ENCODE assay signal across 8 mouse cellular contexts in genomic region chr2:168081933-168082306, GRCm38 (mm10). TPM values are rescaled to one million over a fixed set of nuclear protein-coding genes. Genes with fewer than 3 reads are reported as not detected.
DNase-seq lines count a peak whose midpoint lies in the region; ATAC-seq and TF ChIP-seq lines count a peak whose summit lies in the region.

No protein-coding gene starts in this region.

- WGBS in embryonic facial prominence, embryonic 11.5 days: 5% methylated on average over 14 of the region's 14 CpGs
- 6% methylated on average over 14 of the region's 14 CpGs for WGBS in neural tube, embryonic 12.5 days

- ATAC-seq in embryonic facial prominence, embryonic 11.5 days (replicated peaks; ENCODE audit: insufficient number of reproducible peaks, low FRiP score, low TSS enrichment, low read depth): no peak
- no peak for ATAC-seq in neural tube, embryonic 12.5 days (ENCODE audit: low FRiP score, low read depth)

- peaks cover 7% of the 10 kb centered on the region for H3K27me3 ChIP-seq in embryonic facial prominence, embryonic 11.5 days (ENCODE audit: control insufficient read depth, insufficient read depth, low read length)
- H3K27me3 ChIP-seq in neural tube, embryonic 12.5 days (replicated peaks): peaks cover 14% of the 10 kb centered on the region

- H3K4me3 ChIP-seq in layer of hippocampus, adult 2 months: peak overlapping the region; percentile 75
- H3K4me3 ChIP-seq in embryonic facial prominence, embryonic 11.5 days (ENCODE audit: low read depth, low read length): peak overlapping the region; percentile 72
- H3K4me3 ChIP-seq in neural tube, embryonic 12.5 days: peak overlapping the region; percentile 82

- TF ChIP-seq CTCF in layer of hippocampus, adult 2 months (conservative IDR thresholded peaks at IDR 0.05): no peak

- H3K4me2 ChIP-seq in embryonic facial prominence, embryonic 11.5 days (ENCODE audit: low read depth, low read length): peak overlapping the region; percentile 94
- peak overlapping the region; percentile 98 for H3K4me2 ChIP-seq in neural tube, embryonic 12.5 days (replicated peaks)

- no peaks in the 10 kb centered on the region for H3K4me1 ChIP-seq in embryonic facial prominence, embryonic 11.5 days (ENCODE audit: control insufficient read depth, insufficient read depth, low read length)
- H3K4me1 ChIP-seq in neural tube, embryonic 12.5 days: peaks cover 17% of the 10 kb centered on the region; the same call in 1 of the 2 replicates

- peak overlapping the region; percentile 94; the same call in 1 of the 2 replicates for H3K27ac ChIP-seq in layer of hippocampus, adult 2 months
- no peak overlapping the region for H3K27ac ChIP-seq in embryonic facial prominence, embryonic 11.5 days (replicated peaks; ENCODE audit: low read depth, low read length)
- H3K27ac ChIP-seq in neural tube, embryonic 12.5 days: no peak overlapping the region

- H3K9ac ChIP-seq in embryonic facial prominence, embryonic 11.5 days (replicated peaks; ENCODE audit: low read length): peak overlapping the region; percentile 61
- peak overlapping the region; percentile 87 for H3K9ac ChIP-seq in neural tube, embryonic 12.5 days

- H3K9me3 ChIP-seq in embryonic facial prominence, embryonic 11.5 days (replicated peaks; ENCODE audit: control insufficient read depth, low read length): no peaks in the 10 kb centered on the region
- no peaks in the 10 kb centered on the region for H3K9me3 ChIP-seq in neural tube, embryonic 12.5 days

- no peaks in the 10 kb centered on the region for H3K36me3 ChIP-seq in embryonic facial prominence, embryonic 11.5 days (replicated peaks; ENCODE audit: control insufficient read depth, insufficient read depth, low read depth, low read length)
- no peaks in the 10 kb centered on the region for H3K36me3 ChIP-seq in neural tube, embryonic 12.5 days

- no peak for DNase-seq in layer of hippocampus, adult 2 months (ENCODE audit: low spot score in 2 of 2)
- DNase-seq in layer of hippocampus, adult 18-20 months (ENCODE audit: low spot score in 2 of 2): no peak
- DNase-seq in embryonic facial prominence, embryonic 11.5 days (ENCODE audit: low spot score): no peak
- peak; percentile 44 for DNase-seq in induced T-regulatory cell, adult 2 months (ENCODE audit: low read depth)
- no peak for DNase-seq in adrenal gland, postnatal 36 days
- no peak for DNase-seq in layer of hippocampus, adult 8-10 months (ENCODE audit: low spot score in 2 of 2)
- no peak for DNase-seq in layer of hippocampus, postnatal 25 days (ENCODE audit: extremely low spot score in 1 of 2, low spot score in 1 of 2)

RNA-seq across cellular contexts. Expression of gene Pard6b, which starts 1.1 kb away (rescaled TPM):
- total RNA-seq in layer of hippocampus, adult 2 months (2021): 1 to 10 TPM; 3.6 to 4.3 TPM
- 1 to 10 TPM; 4.0 to 5.0 TPM for total RNA-seq in layer of hippocampus, adult 18-20 months (2021)
- 4.8 and 5.1 TPM in 2 replicates for polyA plus RNA-seq in embryonic facial prominence, embryonic 11.5 days (2014; fragmentation: Nextera tagmentation; extraction: Ambion mirVana)
- polyA plus RNA-seq in neural tube, embryonic 12.5 days (2016; fragmentation: Nextera tagmentation; extraction: Ambion mirVana): 9.3 and 10.1 TPM in 2 replicates
- 1 to 10 TPM in 1 of 2 experiments, under 1 TPM in 1; 0.99 to 1.3 TPM for total RNA-seq in adrenal gland, postnatal 36 days (2021)
- total RNA-seq in layer of hippocampus, adult 8-10 months (2022): 1 to 10 TPM; 3.4 to 4.5 (median 4.1) TPM
- 1 to 10 TPM; 4.2 TPM for total RNA-seq in layer of hippocampus, postnatal 25 days (2021)
